Mouse (Mus musculus) hindbrain, postnatal 0 days (tissue): ENCODE results near the gene Zswim1. TPM values are rescaled to one million over a fixed set of nuclear protein-coding genes. Genes with fewer than 3 reads are reported as not detected.
A peak's percentile ranks its signal among the peaks of the same experiment; 100 is the strongest.
"Not testable (repeated sequence)": the region's sequence is repeated elsewhere in the genome, so short reads cannot be mapped to it uniquely, and the experiment has no call there.

Experiments
- ATAC-seq: fragments of 200-750 bp; cut with Nextera tagmentation; 2 replicates; pipeline ENCODE4 v1.8.0; 2017; ENCODE audit warnings: mild to moderate bottlenecking, moderate TSS enrichment, moderate library complexity
- DNase-seq: peaks from one replicate; pipeline ENCODE4 v3.0.0-alpha.2; 2015; ENCODE audit warnings: low spot score
- H3K27ac ChIP-seq: fragments of 300-500 bp; sonication (generic); 2 replicates; pipeline ENCODE4 v1.5.1; 2014; ENCODE audit warnings: mild to moderate bottlenecking
- H3K27me3 ChIP-seq: fragments of 300-500 bp; sonication (generic); 2 replicates; pipeline ENCODE4 v1.6.1; 2014; ENCODE audit warnings: low read length, mixed read lengths; ENCODE audit not compliant: insufficient read depth
- H3K36me3 ChIP-seq: fragments of 300-500 bp; sonication (generic); 2 replicates; pipeline ENCODE4 v1.6.1; 2014; ENCODE audit warnings: low read length, mixed read lengths; ENCODE audit not compliant: insufficient read depth
- H3K4me1 ChIP-seq: fragments of 300-500 bp; sonication (generic); 2 replicates; pipeline ENCODE4 v1.6.1; 2014; ENCODE audit warnings: antibody characterized with exemption, low read length, mixed read lengths; ENCODE audit not compliant: insufficient read depth
- H3K4me2 ChIP-seq: fragments of 300-500 bp; sonication (generic); 2 replicates; pipeline ENCODE4 v1.6.1; 2014; ENCODE audit warnings: low read depth, mild to moderate bottlenecking, low read length, moderate library complexity, mixed read lengths
- H3K4me3 ChIP-seq: fragments of 300-500 bp; sonication (generic); 2 replicates; pipeline ENCODE4 v1.5.1; 2014; ENCODE audit warnings: low read length
- H3K9ac ChIP-seq: fragments of 300-500 bp; sonication (generic); replicated peaks from 2 replicates; pipeline ENCODE4 v1.6.1; 2014; ENCODE audit warnings: mild to moderate bottlenecking, low read length, moderate library complexity, mixed read lengths
- H3K9me3 ChIP-seq: fragments of 300-500 bp; sonication (generic); 2 replicates; pipeline ENCODE4 v1.6.1; 2016; ENCODE audit warnings: low read length, mixed read lengths
- CTCF ChIP-seq: IDR thresholded peaks from 2 replicates; pipeline ENCODE4 v1.5.1; 2016; ENCODE audit warnings: antibody characterized with exemption, control low read depth, low read depth
- WGBS: fragments of 180-500 bp; shearing (Covaris S2); extraction: QIAGEN DNeasy Blood & Tissue Kit; methylation state at CpG from one replicate; pipeline ENCODE4 v1.1.7; 2014; 5-methylcytosine and 5-hydroxymethylcytosine counted together
- polyA plus RNA-seq: library from polyadenylated mRNA; unstranded; fragments of >200 nt; fragmentation: Nextera tagmentation; extraction: Ambion mirVana; gene quantifications from 2 replicates; pipeline ENCODE4 v1.2.1, GENCODE M21; 2015
- total RNA-seq: library from RNA; depleted of rRNA; stranded (reverse); fragments of >200 nt; gene quantifications from 2 replicates; pipeline ENCODE4 v1.2.3, GENCODE M21; 2014; rRNA removed

Gene Zswim1
- total and polyA plus RNA-seq, 2 experiments from 2014 or later = 24.6 to 29.0 TPM

DNA sequence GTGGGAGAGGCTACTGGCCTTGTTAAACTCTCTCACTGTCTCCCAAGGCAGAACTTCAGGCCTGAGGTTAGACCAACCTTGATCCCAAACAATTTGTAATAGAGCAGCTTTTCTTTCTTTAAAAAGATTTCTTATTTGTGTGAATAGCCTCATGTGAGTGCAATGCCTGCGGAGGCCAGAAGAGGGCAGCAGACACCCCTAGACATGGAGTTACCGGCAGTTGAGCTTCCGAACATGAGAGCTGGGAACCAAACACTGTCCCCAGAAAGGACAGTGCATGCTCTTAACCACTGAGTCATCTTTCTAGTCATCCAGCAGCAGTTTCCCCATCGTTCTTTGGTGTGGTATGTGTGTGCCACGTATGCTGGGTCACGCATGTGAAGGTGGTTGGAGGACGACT is 45.1 kb downstream of the Zswim1 start:
- H3K9ac ChIP-seq = no peak overlapping the region
- no peak overlapping the region for H3K4me3 ChIP-seq
- no peaks in the 10 kb centered on the region for H3K27me3 ChIP-seq
- 0 out of 2 replicates have a peak overlapping the region, but pooled peaks have one; percentile 2 for H3K27ac ChIP-seq
- ATAC-seq (no peak), DNase-seq (no peak)
- WGBS = 91% methylated on average over 7 of the region's 7 CpGs
- H3K36me3 ChIP-seq = no peaks in the 10 kb centered on the region
- no peaks in the 10 kb centered on the region for H3K9me3 ChIP-seq
- H3K4me1 ChIP-seq = no peaks in the 10 kb centered on the region
- H3K4me2 ChIP-seq = no peak overlapping the region
- TF ChIP-seq CTCF = peak; percentile 53

DNA sequence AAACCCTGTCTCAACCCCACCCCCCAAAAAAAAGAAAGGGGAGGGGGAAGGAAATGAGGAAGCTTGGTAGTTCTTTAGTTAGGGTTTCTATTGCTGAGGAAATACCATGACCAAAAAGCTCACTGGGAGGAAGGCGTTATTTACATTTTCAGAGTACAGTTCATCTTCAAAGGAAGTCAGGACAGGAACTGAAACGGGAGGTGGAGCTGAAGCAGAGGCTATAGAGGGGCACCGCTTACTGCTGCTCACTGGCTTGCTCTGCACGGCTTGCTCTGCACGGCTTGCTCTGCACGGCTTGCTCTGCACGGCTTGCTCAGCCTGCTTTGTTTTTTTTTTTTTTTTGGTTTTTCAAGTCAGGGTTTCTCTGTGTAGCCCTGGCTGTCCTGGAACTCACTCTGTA is 46.0 kb downstream of the Zswim1 start:
- no peak for TF ChIP-seq CTCF
- no peaks in the 10 kb centered on the region for H3K9me3 ChIP-seq
- no peak for ATAC-seq
- no peaks in the 10 kb centered on the region for H3K4me1 ChIP-seq
- H3K36me3 ChIP-seq = no peaks in the 10 kb centered on the region
- H3K4me3 ChIP-seq = no peak overlapping the region
- 82% methylated on average over 7 of the region's 7 CpGs for WGBS
- H3K9ac ChIP-seq = no peak overlapping the region
- no peak for DNase-seq
- H3K27ac ChIP-seq = no peak overlapping the region
- H3K4me2 ChIP-seq = no peak overlapping the region
- H3K27me3 ChIP-seq = no peaks in the 10 kb centered on the region

DNA sequence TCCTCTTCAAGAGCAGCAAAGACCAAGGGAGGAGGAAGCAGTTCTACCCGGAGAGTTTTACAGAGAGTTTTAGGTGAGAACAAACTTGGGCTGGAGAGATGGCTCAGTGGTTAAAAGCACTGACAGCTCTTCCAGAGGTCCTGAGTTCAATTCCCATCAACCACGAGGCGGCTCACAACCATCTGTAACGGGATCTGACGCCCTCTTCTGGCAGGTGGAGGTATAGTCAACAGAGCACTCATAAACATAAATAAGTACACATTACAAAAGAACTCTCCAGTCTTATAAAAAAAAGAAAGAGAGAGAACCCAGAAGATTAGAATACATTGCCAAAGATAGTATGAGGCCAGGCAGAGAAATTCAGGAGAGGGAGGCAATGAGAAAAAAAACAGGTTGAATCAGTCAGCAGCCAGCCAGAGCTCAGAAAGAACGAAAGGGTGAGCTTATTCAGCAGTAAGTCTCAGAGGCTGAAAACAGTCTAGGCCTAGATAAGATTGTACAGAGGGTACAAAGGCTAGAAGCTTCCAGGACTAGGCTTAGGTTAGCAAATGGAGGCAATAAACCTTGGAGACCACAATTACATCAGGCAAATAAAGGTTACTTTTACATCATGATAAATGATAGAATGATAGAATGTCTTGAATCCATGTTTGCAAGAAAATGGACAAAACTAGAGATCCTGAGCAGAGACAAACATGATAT is 49.3 kb downstream of the Zswim1 start:
- TF ChIP-seq CTCF = 0 out of 2 replicates have a peak, but pooled peaks have one; percentile 2
- Histone ChIP-seq H3K9me3 (no peaks in the 10 kb centered on the region), H3K27me3 (no peaks in the 10 kb centered on the region), H3K4me1 (no peaks in the 10 kb centered on the region), H3K27ac (no peak overlapping the region), H3K9ac (no peak overlapping the region), H3K36me3 (no peaks in the 10 kb centered on the region), H3K4me2 (no peak overlapping the region), H3K4me3 (no peak overlapping the region)
- no peak for DNase-seq
- no peak for ATAC-seq
- WGBS = 58% methylated on average over 6 of the region's 6 CpGs

DNA sequence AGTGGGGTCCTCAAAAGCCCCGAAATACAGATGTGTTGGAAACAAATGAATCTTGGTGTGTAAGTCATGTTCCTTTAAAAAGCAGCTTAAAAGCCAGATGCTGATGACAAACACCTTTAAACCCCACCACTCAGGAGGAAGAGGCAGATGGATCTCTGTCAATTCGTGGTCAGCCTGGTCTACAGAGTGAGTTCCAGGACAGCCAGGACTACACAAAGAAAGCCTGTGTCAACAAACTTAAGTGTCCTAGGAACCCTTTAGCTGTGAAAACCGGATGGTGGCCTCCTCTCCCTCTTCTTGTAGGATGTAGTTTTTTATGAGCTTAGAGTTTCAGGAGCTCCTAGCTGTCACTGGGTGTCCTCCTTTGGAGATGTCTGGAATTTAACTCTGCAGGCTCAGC is 51.1 kb downstream of the Zswim1 start:
- Histone ChIP-seq H3K27ac (no peak overlapping the region; the same call in 1 of the 2 replicates), H3K27me3 (no peaks in the 10 kb centered on the region), H3K9me3 (no peaks in the 10 kb centered on the region), H3K36me3 (no peaks in the 10 kb centered on the region), H3K4me3 (no peak overlapping the region), H3K4me2 (no peak overlapping the region), H3K4me1 (0 out of 2 replicates have a peak, but pooled peaks cover 6% of the 10 kb centered on the region), H3K9ac (no peak overlapping the region)
- WGBS = 70% methylated on average over 3 of the region's 3 CpGs
- no peak for DNase-seq
- no peak for ATAC-seq
- no peak for TF ChIP-seq CTCF

DNA sequence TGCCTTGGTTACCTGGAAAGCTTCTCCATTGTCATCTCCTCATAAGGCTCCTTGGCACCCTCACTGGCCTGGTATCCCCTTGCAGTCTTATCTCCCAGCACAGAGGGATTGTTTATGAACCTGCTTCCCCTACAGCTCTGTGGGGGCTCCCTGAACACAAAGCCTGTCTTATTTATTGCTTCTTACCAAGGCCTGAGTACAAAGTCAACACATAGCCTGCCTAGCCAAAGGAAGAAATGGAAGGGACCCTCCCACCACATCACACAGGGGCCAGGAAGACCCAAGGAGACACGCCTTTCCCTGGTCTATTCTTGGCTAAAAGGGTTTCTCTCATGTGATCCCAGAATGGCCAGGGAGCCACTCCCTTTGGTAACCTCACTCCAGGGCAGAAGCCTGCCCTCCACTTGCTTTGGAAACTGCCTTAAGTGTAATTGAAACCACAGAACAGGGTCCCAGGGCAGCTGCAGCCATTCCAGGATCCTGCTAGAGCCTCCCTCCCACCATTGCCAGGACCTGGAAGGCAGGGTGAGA is 51.8 kb downstream of the Zswim1 start:
- H3K4me3 ChIP-seq = no peak overlapping the region
- H3K9me3 ChIP-seq = no peaks in the 10 kb centered on the region
- H3K4me2 ChIP-seq = no peak overlapping the region
- no peaks in the 10 kb centered on the region for H3K36me3 ChIP-seq
- no peak for TF ChIP-seq CTCF
- H3K9ac ChIP-seq = no peak overlapping the region
- WGBS = 50% methylated on average over 1 of the region's 1 CpGs
- H3K4me1 ChIP-seq = 0 out of 2 replicates have a peak, but pooled peaks cover 8% of the 10 kb centered on the region
- DNase-seq = no peak
- ATAC-seq = no peak
- peak overlapping the region; percentile 54 for H3K27ac ChIP-seq
- H3K27me3 ChIP-seq = no peaks in the 10 kb centered on the region

DNA sequence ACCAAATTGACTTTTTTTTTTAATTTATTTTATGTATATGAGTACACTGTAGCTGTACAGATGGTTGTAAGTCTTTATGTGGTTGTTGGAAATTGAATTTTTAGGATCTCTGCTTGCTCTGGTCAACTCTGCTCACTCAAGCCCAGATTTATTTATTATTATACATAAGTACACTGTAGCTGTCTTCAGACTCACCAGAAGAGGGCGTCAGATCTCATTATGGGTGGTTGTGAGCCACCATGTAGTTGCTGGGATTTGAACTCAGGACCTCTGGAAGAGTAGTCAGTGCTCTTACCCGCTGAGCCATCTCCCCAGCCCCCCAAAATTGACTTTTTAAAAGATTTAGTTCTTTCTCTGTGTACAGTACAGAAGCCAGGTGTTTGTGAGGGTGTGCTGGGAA is 53.2 kb downstream of the Zswim1 start:
- not testable (repeated sequence) for H3K27ac ChIP-seq, DNase-seq, H3K4me1 ChIP-seq

More for the DNA sequence above, 53.2 kb downstream of the Zswim1 start:
- not testable (repeated sequence) for H3K4me2 ChIP-seq, ATAC-seq, H3K36me3 ChIP-seq, H3K4me3 ChIP-seq, H3K27me3 ChIP-seq, H3K9ac ChIP-seq, H3K9me3 ChIP-seq
- WGBS = 52% methylated on average over 2 of the region's 2 CpGs

Other genes with a start within 250 kb of the Zswim1 start
- not detected in 2 replicates for gene Spint3, start 249.2 kb upstream of the Zswim1 start, total RNA-seq
- gene Spint3, start 249.2 kb upstream of the Zswim1 start, polyA plus RNA-seq = not detected in 2 replicates
- gene Wfdc6a, start 237.2 kb upstream of the Zswim1 start, total RNA-seq = 0.31 TPM in 1 of 2 replicates, not detected in the other
- 0.19 and 0.77 TPM in 2 replicates for gene Wfdc6a, start 237.2 kb upstream of the Zswim1 start, polyA plus RNA-seq
- not detected in 2 replicates for gene Eppin, start 229.1 kb upstream of the Zswim1 start, total RNA-seq
- not detected in 2 replicates for gene Eppin, start 229.1 kb upstream of the Zswim1 start, polyA plus RNA-seq
- not detected in 2 replicates for gene Wfdc6b, start 209.2 kb upstream of the Zswim1 start, total RNA-seq
- gene Wfdc6b, start 209.2 kb upstream of the Zswim1 start, polyA plus RNA-seq = not detected in 2 replicates
- gene Wfdc8, start 209.1 kb upstream of the Zswim1 start, total RNA-seq = not detected in 2 replicates
- gene Wfdc8, start 209.1 kb upstream of the Zswim1 start, polyA plus RNA-seq = not detected in 2 replicates
- not detected in 2 replicates for gene Wfdc16, start 183.9 kb upstream of the Zswim1 start, total RNA-seq
- gene Wfdc16, start 183.9 kb upstream of the Zswim1 start, polyA plus RNA-seq = not detected in 2 replicates
- not detected in 2 replicates for gene Wfdc10, start 166.6 kb upstream of the Zswim1 start, total RNA-seq
- gene Wfdc10, start 166.6 kb upstream of the Zswim1 start, polyA plus RNA-seq = 0.60 TPM in 1 of 2 replicates, not detected in the other
- not detected in 2 replicates for gene Wfdc9, start 166.1 kb upstream of the Zswim1 start, total RNA-seq
- gene Wfdc9, start 166.1 kb upstream of the Zswim1 start, polyA plus RNA-seq = not detected in 2 replicates
- gene Wfdc11, start 148.6 kb upstream of the Zswim1 start, total RNA-seq = not detected in 2 replicates
- not detected in 2 replicates for gene Wfdc11, start 148.6 kb upstream of the Zswim1 start, polyA plus RNA-seq
- gene Wfdc13, start 137.6 kb upstream of the Zswim1 start, total RNA-seq = not detected in 2 replicates
- not detected in 2 replicates for gene Wfdc13, start 137.6 kb upstream of the Zswim1 start, polyA plus RNA-seq
- gene Spint4, start 124.2 kb upstream of the Zswim1 start, total RNA-seq = not detected in 2 replicates
- gene Spint4, start 124.2 kb upstream of the Zswim1 start, polyA plus RNA-seq = not detected in 2 replicates
- gene Spint5, start 107.4 kb upstream of the Zswim1 start, total RNA-seq = not detected in 2 replicates
- gene Spint5, start 107.4 kb upstream of the Zswim1 start, polyA plus RNA-seq = not detected in 2 replicates
- gene Wfdc3, start 76.8 kb upstream of the Zswim1 start, total RNA-seq = 1.3 TPM in 2 replicates
- 0.73 and 0.76 TPM in 2 replicates for gene Wfdc3, start 76.8 kb upstream of the Zswim1 start, polyA plus RNA-seq
- 17.1 and 24.9 TPM in 2 replicates for gene Dnttip1, start 76.7 kb upstream of the Zswim1 start, total RNA-seq
- gene Dnttip1, start 76.7 kb upstream of the Zswim1 start, polyA plus RNA-seq = 53.9 and 56.1 TPM in 2 replicates
- gene Ube2c, start 52.8 kb upstream of the Zswim1 start, total RNA-seq = 61.5 and 70.6 TPM in 2 replicates
- gene Ube2c, start 52.8 kb upstream of the Zswim1 start, polyA plus RNA-seq = 61.2 and 69.4 TPM in 2 replicates
- gene Tnnc2, start 42.7 kb upstream of the Zswim1 start, total RNA-seq = 12.2 TPM in 1 of 2 replicates, not detected in the other
- gene Tnnc2, start 42.7 kb upstream of the Zswim1 start, polyA plus RNA-seq = 0.30 TPM in 1 of 2 replicates, not detected in the other
- 102 and 106 TPM in 2 replicates for gene Snx21, start 36.9 kb upstream of the Zswim1 start, total RNA-seq
- 44.7 and 47.6 TPM in 2 replicates for gene Snx21, start 36.9 kb upstream of the Zswim1 start, polyA plus RNA-seq
- 18.5 and 39.5 TPM in 2 replicates for gene Acot8, start 17.8 kb upstream of the Zswim1 start, total RNA-seq
- 19.4 and 20.2 TPM in 2 replicates for gene Acot8, start 17.8 kb upstream of the Zswim1 start, polyA plus RNA-seq
- gene Zswim3, start 17.6 kb upstream of the Zswim1 start, total RNA-seq = 6.4 and 8.3 TPM in 2 replicates
- 5.2 and 5.5 TPM in 2 replicates for gene Zswim3, start 17.6 kb upstream of the Zswim1 start, polyA plus RNA-seq
- gene Spata25, start 5.9 kb downstream of the Zswim1 start, total RNA-seq = not detected in 2 replicates
- gene Spata25, start 5.9 kb downstream of the Zswim1 start, polyA plus RNA-seq = not detected in 2 replicates
- 135 and 147 TPM in 2 replicates for gene Ctsa, start 10.2 kb downstream of the Zswim1 start, total RNA-seq
- gene Ctsa, start 10.2 kb downstream of the Zswim1 start, polyA plus RNA-seq = 112 and 116 TPM in 2 replicates
- 8.7 and 12.1 TPM in 2 replicates for gene Neurl2, start 10.8 kb downstream of the Zswim1 start, total RNA-seq
- gene Neurl2, start 10.8 kb downstream of the Zswim1 start, polyA plus RNA-seq = 7.2 and 7.6 TPM in 2 replicates
- gene Pltp, start 35.0 kb downstream of the Zswim1 start, total RNA-seq = 76.2 and 88.7 TPM in 2 replicates
- gene Pltp, start 35.0 kb downstream of the Zswim1 start, polyA plus RNA-seq = 99.6 and 117 TPM in 2 replicates
- gene Pcif1, start 56.6 kb downstream of the Zswim1 start, total RNA-seq = 76.7 and 83.7 TPM in 2 replicates
- 107 and 108 TPM in 2 replicates for gene Pcif1, start 56.6 kb downstream of the Zswim1 start, polyA plus RNA-seq
- gene Zfp335, start 89.1 kb downstream of the Zswim1 start, total RNA-seq = 26.5 and 28.3 TPM in 2 replicates
- 9.0 and 9.2 TPM in 2 replicates for gene Zfp335, start 89.1 kb downstream of the Zswim1 start, polyA plus RNA-seq
- gene Mmp9, start 118.1 kb downstream of the Zswim1 start, total RNA-seq = 8.8 and 14.4 TPM in 2 replicates
- 6.7 and 7.1 TPM in 2 replicates for gene Mmp9, start 118.1 kb downstream of the Zswim1 start, polyA plus RNA-seq
- 257 TPM in 2 replicates for gene Slc12a5, start 138.1 kb downstream of the Zswim1 start, total RNA-seq
- gene Slc12a5, start 138.1 kb downstream of the Zswim1 start, polyA plus RNA-seq = 67.1 and 71.0 TPM in 2 replicates
- gene Ncoa5, start 212.2 kb downstream of the Zswim1 start, total RNA-seq = 60.8 and 101 TPM in 2 replicates
- 55.5 and 56.3 TPM in 2 replicates for gene Ncoa5, start 212.2 kb downstream of the Zswim1 start, polyA plus RNA-seq
- 3.8 and 7.3 TPM in 2 replicates for gene Cd40, start 232.9 kb downstream of the Zswim1 start, total RNA-seq
- gene Cd40, start 232.9 kb downstream of the Zswim1 start, polyA plus RNA-seq = 4.8 and 5.4 TPM in 2 replicates